8 mouse cellular contexts compared by ENCODE assay signal in genomic region chr19:36815396-36816271, GRCm38 (mm10). TPM values are rescaled to one million over a fixed set of nuclear protein-coding genes. Genes with fewer than 3 reads are reported as not detected.
DNase-seq lines count a peak whose midpoint lies in the region; ATAC-seq and TF ChIP-seq lines count a peak whose summit lies in the region.

No protein-coding gene starts in this region.

- TF ChIP-seq CTCF in CH12.LX (conservative IDR thresholded peaks at IDR 0.05 in 1 of 2, IDR thresholded peaks at IDR 0.05 in 1 of 2; ENCODE audit: low read depth in 2 of 2, low read length in 2 of 2), result peak; percentile 28 to 93; a peak in 3 of 4 replicates
- TF ChIP-seq CTCF in heart, postnatal 0 days (IDR thresholded peaks at IDR 0.05; ENCODE audit: low read depth), result peak; percentile 78
- peak; percentile 8; the same call in 1 of the 2 replicates for TF ChIP-seq CTCF in lung, adult 2 months (IDR thresholded peaks at IDR 0.05; ENCODE audit: insufficient read depth, low read length)

- peak; percentile 98 for TF ChIP-seq RAD21 in CH12.LX (IDR thresholded peaks at IDR 0.05; ENCODE audit: low read depth, low read length)

- H3K4me3 ChIP-seq in CH12.LX (replicated peaks in 1 of 3; ENCODE audit: low read depth in 2 of 3, low read length in 2 of 3, poor library complexity in 1 of 3), result peak overlapping the region in 1 of 3 experiments; percentile 40
- H3K4me3 ChIP-seq in embryonic facial prominence, embryonic 11.5 days (ENCODE audit: low read depth, low read length), result no peak overlapping the region
- peak overlapping the region; percentile 34 for H3K4me3 ChIP-seq in heart, postnatal 0 days (ENCODE audit: low read depth, low read length)
- no peak overlapping the region for H3K4me3 ChIP-seq in lung, adult 2 months (replicated peaks; ENCODE audit: extremely low read depth, low read depth, low read length)
- H3K4me3 ChIP-seq in neural tube, embryonic 15.5 days (replicated peaks), result peak overlapping the region; percentile 25

- in situ Hi-C loops in CH12.LX (cut with MboI; ENCODE audit: low pct_ligation_motif_present, low pct_unique_long_range_greater_than_20kb, low sequenced_read_pairs), result loop anchor here (5.0 kb wide), 1 partner anchor 102 kb away; the partner anchor contains the start of gene Fgfbp3

- no peak overlapping the region for H3K9ac ChIP-seq in CH12.LX (ENCODE audit: insufficient read depth, low read depth)
- peak overlapping the region; percentile 1; the same call in 1 of the 2 replicates for H3K9ac ChIP-seq in embryonic facial prominence, embryonic 11.5 days (replicated peaks; ENCODE audit: low read length)
- H3K9ac ChIP-seq in heart, postnatal 0 days (replicated peaks; ENCODE audit: low read depth, low read length), result peak overlapping the region; percentile 35; the same call in 1 of the 2 replicates
- no peak overlapping the region for H3K9ac ChIP-seq in neural tube, embryonic 15.5 days (replicated peaks)

- H3K27ac ChIP-seq in CH12.LX (ENCODE audit: insufficient read depth, low read depth), result no peak overlapping the region
- H3K27ac ChIP-seq in embryonic facial prominence, embryonic 11.5 days (replicated peaks; ENCODE audit: low read depth, low read length), result no peak overlapping the region
- H3K27ac ChIP-seq in heart, postnatal 0 days (ENCODE audit: low read depth), result no peak overlapping the region
- no peak overlapping the region for H3K27ac ChIP-seq in neural tube, embryonic 15.5 days (replicated peaks)

- 17% methylated on average over 32 of the region's 32 CpGs for WGBS in embryonic facial prominence, embryonic 11.5 days
- WGBS in heart, postnatal 0 days, result 19% methylated on average over 32 of the region's 32 CpGs
- WGBS in lung, adult 2 months, result 18% methylated on average over 32 of the region's 32 CpGs
- whole genome bisulfite sequencing in neural tube, embryonic 15.5 days, result 20% methylated on average over 32 of the region's 32 CpGs

- no peaks in the 10 kb centered on the region for H3K36me3 ChIP-seq in CH12.LX (replicated peaks in 1 of 2; ENCODE audit: control insufficient read depth in 1 of 2, insufficient read depth in 1 of 2, low read length in 1 of 2)
- H3K36me3 ChIP-seq in embryonic facial prominence, embryonic 11.5 days (replicated peaks; ENCODE audit: control insufficient read depth, insufficient read depth, low read depth, low read length), result no peaks in the 10 kb centered on the region
- H3K36me3 ChIP-seq in heart, postnatal 0 days (replicated peaks; ENCODE audit: control insufficient read depth, insufficient read depth, low read length), result no peaks in the 10 kb centered on the region
- no peaks in the 10 kb centered on the region for H3K36me3 ChIP-seq in neural tube, embryonic 15.5 days

- no peak for TF ChIP-seq POLR2A in CH12.LX (IDR thresholded peaks at IDR 0.05; ENCODE audit: low read depth, low read length)
- TF ChIP-seq POLR2A in lung, adult 2 months (IDR thresholded peaks at IDR 0.05; ENCODE audit: borderline replicate concordance, extremely low read depth, low read depth, low read length), result no peak

- TF ChIP-seq EP300 in CH12.LX (IDR thresholded peaks at IDR 0.05; ENCODE audit: low read length), result no peak
- TF ChIP-seq EP300 in heart, postnatal 0 days (IDR thresholded peaks at IDR 0.05; ENCODE audit: low read depth), result no peak

- no peaks in the 10 kb centered on the region for H3K9me3 ChIP-seq in CH12.LX (replicated peaks; ENCODE audit: low read length)
- H3K9me3 ChIP-seq in embryonic facial prominence, embryonic 11.5 days (replicated peaks; ENCODE audit: control insufficient read depth, low read length), result no peaks in the 10 kb centered on the region
- no peaks in the 10 kb centered on the region for H3K9me3 ChIP-seq in heart, postnatal 0 days (replicated peaks; ENCODE audit: control insufficient read depth, low read length)
- no peaks in the 10 kb centered on the region for H3K9me3 ChIP-seq in neural tube, embryonic 15.5 days (replicated peaks)

- dilution Hi-C loops in CH12.LX (cut with MboI; ENCODE audit: extremely low pct_ligation_motif_present, extremely low pct_unique_long_range_greater_than_20kb, low sequenced_read_pairs), result no loop called here

- ATAC-seq in embryonic facial prominence, embryonic 11.5 days (replicated peaks; ENCODE audit: insufficient number of reproducible peaks, low FRiP score, low TSS enrichment, low read depth), result no peak
- peak; percentile 62 for ATAC-seq in heart, postnatal 0 days (ENCODE audit: insufficient read depth, low read depth)
- ATAC-seq in neural tube, embryonic 15.5 days (ENCODE audit: low FRiP score), result peak; percentile 74; the same call in 1 of the 2 replicates

- H3K79me2 ChIP-seq in CH12.LX (replicated peaks; ENCODE audit: control insufficient read depth, extremely low read depth, insufficient read depth, poor library complexity, severe bottlenecking), result no peaks in the 10 kb centered on the region

- peak overlapping the region; percentile 74 for H3K4me2 ChIP-seq in CH12.LX (ENCODE audit: insufficient read depth, low read depth, poor library complexity, severe bottlenecking)
- peak overlapping the region; percentile 35 for H3K4me2 ChIP-seq in embryonic facial prominence, embryonic 11.5 days (ENCODE audit: low read depth, low read length)
- peak overlapping the region; percentile 63 for H3K4me2 ChIP-seq in heart, postnatal 0 days (ENCODE audit: low read depth, low read length)
- peak overlapping the region; percentile 54 for H3K4me2 ChIP-seq in neural tube, embryonic 15.5 days

- DNase-seq in CH12.LX (ENCODE audit: extremely low read depth) (peak; percentile 60), R1 (ENCODE audit: low read depth, low spot score) (peak; percentile 79)
- peak; percentile 87 for DNase-seq in embryonic facial prominence, embryonic 11.5 days (ENCODE audit: low spot score)
- DNase-seq in heart, postnatal 0 days (ENCODE audit: low spot score), result peak; percentile 76
- DNase-seq in kidney, postnatal 14 days, result peak; percentile 66
- peak; percentile 30 for DNase-seq in lung, adult 2 months
- no peak for DNase-seq in ovary, adult 18-20 months (ENCODE audit: low spot score)

- H3K27me3 ChIP-seq in CH12.LX (replicated peaks), result no peaks in the 10 kb centered on the region
- no peaks in the 10 kb centered on the region for H3K27me3 ChIP-seq in embryonic facial prominence, embryonic 11.5 days (ENCODE audit: control insufficient read depth, insufficient read depth, low read length)
- no peaks in the 10 kb centered on the region for H3K27me3 ChIP-seq in heart, postnatal 0 days (ENCODE audit: control insufficient read depth, insufficient read depth, low read length)
- H3K27me3 ChIP-seq in neural tube, embryonic 15.5 days (replicated peaks), result no peaks in the 10 kb centered on the region

- H3K4me1 ChIP-seq in CH12.LX (ENCODE audit: control insufficient read depth in 1 of 2, insufficient read depth in 2 of 2), result peaks cover 0 to 6% of the 10 kb centered on the region in 2 experiments; a peak in 1 of 4 replicates
- 0 out of 2 replicates have a peak, but pooled peaks cover 2% of the 10 kb centered on the region for H3K4me1 ChIP-seq in embryonic facial prominence, embryonic 11.5 days (ENCODE audit: control insufficient read depth, insufficient read depth, low read length)
- H3K4me1 ChIP-seq in heart, postnatal 0 days (ENCODE audit: control insufficient read depth, insufficient read depth), result no peaks in the 10 kb centered on the region
- peaks cover 5% of the 10 kb centered on the region for H3K4me1 ChIP-seq in lung, adult 2 months (ENCODE audit: control insufficient read depth, insufficient read depth, low read length)
- H3K4me1 ChIP-seq in neural tube, embryonic 15.5 days, result peaks cover 13% of the 10 kb centered on the region

TF ChIP-seq in CH12.LX, 34 proteins besides CTCF, POLR2A, EP300 and RAD21 (continues in another document):
- TF ChIP-seq JUND (conservative IDR thresholded peaks at IDR 0.05; ENCODE audit: low read depth, low read length) (no peak), CHD1 (IDR thresholded peaks at IDR 0.05; ENCODE audit: low read depth, low read length) (no peak), USF2 (conservative IDR thresholded peaks at IDR 0.05; ENCODE audit: low read depth, low read length) (no peak), TBP (conservative IDR thresholded peaks at IDR 0.05; ENCODE audit: low read depth, low read length) (no peak), POLR2AphosphoS2 (IDR thresholded peaks at IDR 0.05; ENCODE audit: low read depth, low read length) (no peak), MAX (IDR thresholded peaks at IDR 0.05; ENCODE audit: low read length) (no peak), E2F4 (IDR thresholded peaks at IDR 0.05; ENCODE audit: insufficient replicate concordance, low read depth, low read length) (no peak), USF1 (IDR thresholded peaks at IDR 0.05; ENCODE audit: low read depth, low read length) (no peak), ELF1 (IDR thresholded peaks at IDR 0.05; ENCODE audit: low read depth, low read length) (no peak), ZNF384 (IDR thresholded peaks at IDR 0.05; ENCODE audit: low read depth, low read length) (peak; percentile 48; the same call in 1 of the 2 replicates), RCOR1 (conservative IDR thresholded peaks at IDR 0.05; ENCODE audit: low read depth, low read length) (no peak), UBTF (IDR thresholded peaks at IDR 0.05; ENCODE audit: low read depth, low read length) (no peak), BHLHE40 (IDR thresholded peaks at IDR 0.05; ENCODE audit: low read depth, low read length) (no peak), CHD2 (IDR thresholded peaks at IDR 0.05; ENCODE audit: low read length) (no peak), ETS1 (conservative IDR thresholded peaks at IDR 0.05; ENCODE audit: low read depth, low read length) (no peak), NELFE (IDR thresholded peaks at IDR 0.05; ENCODE audit: low read depth, low read length) (no peak), MAFK (IDR thresholded peaks at IDR 0.05; ENCODE audit: insufficient replicate concordance, low read length) (peak; percentile 80), TCF12 (IDR thresholded peaks at IDR 0.05; ENCODE audit: low read depth, low read length) (no peak), MXI1 (IDR thresholded peaks at IDR 0.05; ENCODE audit: low read depth, low read length) (no peak), GABPA (IDR thresholded peaks at IDR 0.05; ENCODE audit: insufficient replicate concordance, low read depth, low read length) (no peak), MYC (IDR thresholded peaks at IDR 0.05; ENCODE audit: low read depth, low read length) (no peak), ZMIZ1 (IDR thresholded peaks at IDR 0.05; ENCODE audit: low read depth, low read length) (no peak)

RNA-seq across cellular contexts. Expression of gene Tnks2, which starts 18.4 kb away (rescaled TPM):
- total RNA-seq in CH12.LX (2012; rRNA removed) (72.4 and 73.1 TPM in 2 replicates), CH12.LX (2014; rRNA removed) (90.5 and 104 TPM in 2 replicates)
- polyA plus RNA-seq in CH12.LX (2012; ENCODE audit: insufficient read length, low read depth), result 48.0 and 59.7 TPM in 2 replicates
- 82.5 and 92.3 TPM in 2 replicates for polyA plus RNA-seq in embryonic facial prominence, embryonic 11.5 days (2014; fragmentation: Nextera tagmentation; extraction: Ambion mirVana)
- 84.8 and 127 TPM in 2 replicates for total RNA-seq in heart, postnatal 0 days (2014; rRNA removed; ENCODE audit: low replicate concordance)
- 17.1 and 19.8 TPM in 2 replicates for polyA plus RNA-seq in heart, postnatal 0 days (2015; fragmentation: Nextera tagmentation; extraction: Ambion mirVana)
- 23.6 and 28.9 TPM in 2 replicates for polyA plus RNA-seq in lung, adult 2 months (2012; rRNA removed)
- 36.5 and 36.6 TPM in 2 replicates for polyA plus RNA-seq in neural tube, embryonic 15.5 days (2015; fragmentation: Nextera tagmentation; extraction: Ambion mirVana)

Comparison
In these comparisons a context has a peak if more than half of its experiments do, and no peak if none do; other contexts are left out.
1. H3K4me3 ChIP-seq: peak in heart, postnatal 0 days (single experiment) and neural tube, embryonic 15.5 days (single experiment); none in embryonic facial prominence, embryonic 11.5 days (single experiment) and lung, adult 2 months (single experiment).
2. H3K9ac ChIP-seq: peak in embryonic facial prominence, embryonic 11.5 days (single experiment) and heart, postnatal 0 days (single experiment); none in CH12.LX (single experiment) and neural tube, embryonic 15.5 days (single experiment).
3. CTCF ChIP-seq: peak in every context shown above with its lines; median percentile 78 in heart, postnatal 0 days; 60 in CH12.LX; 8 in lung, adult 2 months.
4. Peak in every context shown above with its lines, with median percentiles within 50 percentile points of each other: H3K4me2 ChIP-seq.